Mouse (Mus musculus) layer of hippocampus, adult 9-11 months (tissue): ENCODE measurements at regions not wholly inside any gene's neighbourhood (a gene's known extent, or its start where the extent isn't known, plus 50 kb on each side); places are given as distances from the start of the nearest gene placed in this dataset.

Experiments used
- DNase-seq: peaks from one replicate; pipeline ENCODE4 v3.0.0; 2022

GRCm38 (mm10) chr12:9847465-9848205, 277.7 kb downstream of the Osr1 start:
- no peak for DNase-seq

GRCm38 (mm10) chr12:9855503-9856024, 285.6 kb downstream of the Osr1 start:
- no peak for DNase-seq

- peak; percentile 64 for DNase-seq
Measured at GRCm38 (mm10) chr12:9856128-9856621, 286.3 kb downstream of the Osr1 start.

- DNase-seq, result peak; percentile 86
Measured at GRCm38 (mm10) chr12:9857990-9858389, 288.1 kb downstream of the Osr1 start.

- DNase-seq, result no peak
Measured at GRCm38 (mm10) chr12:9862301-9862700, 292.4 kb downstream of the Osr1 start.

- DNase-seq, result no peak
Measured at GRCm38 (mm10) chr12:9872236-9872635, 302.3 kb downstream of the Osr1 start.

- no peak for DNase-seq
Measured at GRCm38 (mm10) chr12:9873214-9873613, 303.3 kb downstream of the Osr1 start.

GRCm38 (mm10) chr12:9874823-9875222, 304.9 kb downstream of the Osr1 start:
- no peak for DNase-seq

GRCm38 (mm10) chr12:9881953-9882623, 312.2 kb downstream of the Osr1 start:
- DNase-seq, result no peak

GRCm38 (mm10) chr12:9883037-9883730, 313.3 kb downstream of the Osr1 start:
- no peak for DNase-seq

GRCm38 (mm10) chr12:9894521-9894920, 324.6 kb downstream of the Osr1 start:
- no peak for DNase-seq

- no peak for DNase-seq
Measured at GRCm38 (mm10) chr12:9897980-9898379, 328.1 kb downstream of the Osr1 start.

- no peak for DNase-seq
Measured at GRCm38 (mm10) chr12:9898420-9898819, 328.5 kb downstream of the Osr1 start.

- no peak for DNase-seq
Measured at GRCm38 (mm10) chr12:9901948-9902347, 332.0 kb downstream of the Osr1 start.

GRCm38 (mm10) chr12:9903702-9904231, 333.9 kb downstream of the Osr1 start:
- DNase-seq, result no peak

- DNase-seq, result no peak
Measured at GRCm38 (mm10) chr12:9912333-9912732, 342.4 kb downstream of the Osr1 start.

- no peak for DNase-seq
Measured at GRCm38 (mm10) chr12:9915726-9916140, 345.8 kb downstream of the Osr1 start.

GRCm38 (mm10) chr12:9918026-9918425, 348.1 kb downstream of the Osr1 start:
- no peak for DNase-seq

- no peak for DNase-seq
Measured at GRCm38 (mm10) chr12:9919007-9919406, 349.1 kb downstream of the Osr1 start.

GRCm38 (mm10) chr12:9919433-9919832, 349.5 kb downstream of the Osr1 start:
- DNase-seq, result no peak

- no peak for DNase-seq
Measured at GRCm38 (mm10) chr12:9920401-9920800, 350.5 kb downstream of the Osr1 start.

GRCm38 (mm10) chr12:9921591-9922198, 351.8 kb downstream of the Osr1 start:
- DNase-seq, result no peak

GRCm38 (mm10) chr12:9924561-9924960, 354.6 kb downstream of the Osr1 start:
- DNase-seq, result no peak
